ENCODE assay signal across 10 mouse cellular contexts in the genomic region with DNA sequence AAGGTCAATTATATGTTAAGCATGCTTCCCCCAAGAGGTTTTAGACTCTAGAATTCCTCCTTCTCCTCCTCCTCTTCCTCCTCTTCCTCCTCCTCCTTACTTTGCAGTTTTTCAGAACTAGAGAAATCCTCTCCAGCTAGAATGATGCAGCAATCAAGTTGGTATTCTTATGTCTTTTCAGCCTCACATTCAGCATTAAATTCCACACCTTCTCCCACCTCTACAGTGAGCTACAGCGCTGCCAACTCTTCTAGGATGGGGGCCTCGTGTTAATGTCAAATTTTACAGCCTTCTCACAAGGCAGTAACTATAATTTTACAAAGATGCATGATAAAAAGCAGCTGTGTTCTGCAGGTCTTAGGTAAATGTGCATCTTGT.
DNase-seq lines count a peak whose midpoint lies in the region; ATAC-seq and TF ChIP-seq lines count a peak whose summit lies in the region.
"Had no signal": no experiment of that assay in that cellular context is flagged by ENCODE, and none has a peak within 500 bp of the region (broad histone marks: within the 10 kb centered on the region; RNA-seq: fewer than 3 reads in every experiment).

No protein-coding gene starts in this region.

- no peak overlapping the region for H3K9ac ChIP-seq in kidney, embryonic 15.5 days
- H3K9ac ChIP-seq in forebrain, postnatal 0 days = no peak overlapping the region
- no peak overlapping the region for H3K9ac ChIP-seq in limb, embryonic 12.5 days (replicated peaks)
- H3K9ac ChIP-seq in midbrain, embryonic 14.5 days (replicated peaks; ENCODE audit: low read length) = no peak overlapping the region
- H3K9ac ChIP-seq: liver, embryonic 12.5 days had no signal

- H3K9me3 ChIP-seq in kidney, embryonic 15.5 days (replicated peaks) = no peaks in the 10 kb centered on the region
- H3K9me3 ChIP-seq in forebrain, postnatal 0 days (ENCODE audit: low read length) = no peaks in the 10 kb centered on the region
- H3K9me3 ChIP-seq in limb, embryonic 12.5 days = no peaks in the 10 kb centered on the region
- H3K9me3 ChIP-seq in midbrain, embryonic 14.5 days (ENCODE audit: control insufficient read depth, low read length) = no peaks in the 10 kb centered on the region
- H3K9me3 ChIP-seq: liver, embryonic 12.5 days had no signal

- 37% methylated on average over 2 of the region's 2 CpGs for WGBS in kidney, embryonic 15.5 days
- 59% methylated on average over 2 of the region's 2 CpGs for WGBS in forebrain, postnatal 0 days
- WGBS in limb, embryonic 12.5 days = 23% methylated on average over 2 of the region's 2 CpGs
- 86% methylated on average over 2 of the region's 2 CpGs for WGBS in midbrain, embryonic 14.5 days

- ATAC-seq in kidney, embryonic 15.5 days (replicated peaks; ENCODE audit: low FRiP score) = no peak
- ATAC-seq in forebrain, postnatal 0 days = 0 out of 2 replicates have a peak, but pooled peaks have one; percentile 6
- ATAC-seq in limb, embryonic 12.5 days (ENCODE audit: insufficient number of reproducible peaks, insufficient read depth, low FRiP score, low TSS enrichment, low read depth) = no peak
- no peak for ATAC-seq in midbrain, embryonic 14.5 days (ENCODE audit: low FRiP score, low TSS enrichment)
- ATAC-seq: liver, embryonic 12.5 days had no signal

- no peak for TF ChIP-seq CTCF in cortical plate, adult 2 months (IDR thresholded peaks at IDR 0.05; ENCODE audit: extremely low read depth, insufficient read depth, low read length)
- no peak for TF ChIP-seq CTCF in forebrain, postnatal 0 days (IDR thresholded peaks at IDR 0.05; ENCODE audit: low read depth)

- no peaks in the 10 kb centered on the region for H3K36me3 ChIP-seq in kidney, embryonic 15.5 days
- no peaks in the 10 kb centered on the region for H3K36me3 ChIP-seq in forebrain, postnatal 0 days (ENCODE audit: insufficient read depth)
- no peaks in the 10 kb centered on the region for H3K36me3 ChIP-seq in limb, embryonic 12.5 days
- H3K36me3 ChIP-seq in midbrain, embryonic 14.5 days (ENCODE audit: control insufficient read depth, insufficient read depth, low read length) = no peaks in the 10 kb centered on the region
- H3K36me3 ChIP-seq: liver, embryonic 12.5 days had no signal

- no peak for TF ChIP-seq POLR2A in cortical plate, adult 2 months (IDR thresholded peaks at IDR 0.05; ENCODE audit: extremely low read depth, insufficient read depth, low read length)

- no peak for DNase-seq in kidney, postnatal 10 days
- DNase-seq in forebrain, postnatal 0 days = no peak
- no peak for DNase-seq in spleen, adult 18-20 months
- no peak for DNase-seq in midbrain, embryonic 14.5 days

- no peak overlapping the region for H3K4me2 ChIP-seq in kidney, embryonic 15.5 days
- H3K4me2 ChIP-seq in forebrain, postnatal 0 days (ENCODE audit: low read depth) = no peak overlapping the region
- peak overlapping the region; percentile 44 for H3K4me2 ChIP-seq in limb, embryonic 12.5 days
- H3K4me2 ChIP-seq in midbrain, embryonic 14.5 days (ENCODE audit: low read length) = no peak overlapping the region
- H3K4me2 ChIP-seq: liver, embryonic 12.5 days; midbrain, embryonic 11.5 days had no signal

- H3K27ac ChIP-seq in kidney, embryonic 15.5 days = peak overlapping the region; percentile 85
- H3K27ac ChIP-seq in cortical plate, adult 2 months (ENCODE audit: insufficient read depth, low read length) = peak overlapping the region; percentile 2; the same call in 1 of the 2 replicates
- H3K27ac ChIP-seq in forebrain, postnatal 0 days (ENCODE audit: low read depth, low read length) = 0 out of 2 replicates have a peak overlapping the region, but pooled peaks have one; percentile 23
- H3K27ac ChIP-seq in limb, embryonic 12.5 days = peak overlapping the region; percentile 70
- no peak overlapping the region for H3K27ac ChIP-seq in midbrain, embryonic 14.5 days (replicated peaks; ENCODE audit: low read depth, low read length)
- H3K27ac ChIP-seq: liver, embryonic 12.5 days had no signal

- H3K4me1 ChIP-seq in kidney, embryonic 15.5 days = peaks cover 43% of the 10 kb centered on the region
- H3K4me1 ChIP-seq in cortical plate, adult 2 months (ENCODE audit: control insufficient read depth, insufficient read depth, low read length) = peaks cover 6% of the 10 kb centered on the region; the same call in 1 of the 2 replicates
- H3K4me1 ChIP-seq in forebrain, postnatal 0 days (ENCODE audit: insufficient read depth) = no peaks in the 10 kb centered on the region
- peaks cover 53% of the 10 kb centered on the region for H3K4me1 ChIP-seq in limb, embryonic 12.5 days (replicated peaks)
- peaks cover 20% of the 10 kb centered on the region for H3K4me1 ChIP-seq in midbrain, embryonic 14.5 days (ENCODE audit: control insufficient read depth, insufficient read depth, low read length)
- H3K4me1 ChIP-seq: liver, embryonic 12.5 days had no signal

- no peak overlapping the region for H3K4me3 ChIP-seq in kidney, embryonic 15.5 days (replicated peaks)
- H3K4me3 ChIP-seq in cortical plate, adult 2 months (ENCODE audit: insufficient read depth, low read length) = no peak overlapping the region
- no peak overlapping the region for H3K4me3 ChIP-seq in forebrain, postnatal 0 days (ENCODE audit: low read depth, low read length)
- H3K4me3 ChIP-seq in limb, embryonic 12.5 days (replicated peaks) = no peak overlapping the region
- no peak overlapping the region for H3K4me3 ChIP-seq in midbrain, embryonic 14.5 days (replicated peaks; ENCODE audit: low read depth, low read length)
- H3K4me3 ChIP-seq: liver, embryonic 12.5 days; myocyte had no signal

- no peaks in the 10 kb centered on the region for H3K27me3 ChIP-seq in kidney, embryonic 15.5 days
- no peaks in the 10 kb centered on the region for H3K27me3 ChIP-seq in forebrain, postnatal 0 days (ENCODE audit: insufficient read depth, low read length)
- H3K27me3 ChIP-seq in limb, embryonic 12.5 days = no peaks in the 10 kb centered on the region
- 0 out of 2 replicates have a peak, but pooled peaks cover 3% of the 10 kb centered on the region for H3K27me3 ChIP-seq in midbrain, embryonic 14.5 days (ENCODE audit: control insufficient read depth, insufficient read depth, low read length)
